Mouse (Mus musculus) liver, embryonic 11.5 days (tissue): ENCODE data around the gene Hoxb7. TPM values are rescaled to one million over a fixed set of nuclear protein-coding genes. Genes with fewer than 3 reads are reported as not detected.

ENCODE experiments used
- ATAC-seq: fragments of 200-750 bp; cut with Nextera tagmentation; replicated peaks from 2 replicates; pipeline ENCODE4 v1.8.0; 2017; ENCODE audit warnings: moderate number of reproducible peaks, mild to moderate bottlenecking, moderate TSS enrichment, moderate library complexity; ENCODE audit not compliant: low FRiP score
- DNase-seq: peaks from one replicate; pipeline ENCODE4 v3.0.0-alpha.2; 2017; ENCODE audit warnings: low spot score
- H3K27ac ChIP-seq: fragments of 300-500 bp; sonication (generic); 2 replicates; pipeline ENCODE4 v1.5.1; 2014; ENCODE audit warnings: mild to moderate bottlenecking, low read depth, low read length, control low read depth
- H3K27me3 ChIP-seq: fragments of 300-500 bp; sonication (generic); replicated peaks from 2 replicates; pipeline ENCODE4 v1.6.1; 2014; ENCODE audit warnings: low read length, mixed read lengths; ENCODE audit not compliant: control insufficient read depth, insufficient read depth
- H3K36me3 ChIP-seq: fragments of 300-500 bp; sonication (generic); 2 replicates; pipeline ENCODE4 v1.6.1; 2014; ENCODE audit warnings: mild to moderate bottlenecking, low read length, moderate library complexity, mixed read lengths; ENCODE audit not compliant: control insufficient read depth, insufficient read depth
- H3K4me1 ChIP-seq: fragments of 300-500 bp; sonication (generic); replicated peaks from 2 replicates; pipeline ENCODE4 v1.6.1; 2014; ENCODE audit warnings: low read length, mixed read lengths; ENCODE audit not compliant: control insufficient read depth, insufficient read depth
- H3K4me2 ChIP-seq: fragments of 300-500 bp; sonication (generic); 2 replicates; pipeline ENCODE4 v1.6.1; 2014; ENCODE audit warnings: mild to moderate bottlenecking, control low read depth, moderate library complexity
- H3K4me3 ChIP-seq: fragments of 300-500 bp; sonication (generic); 2 replicates; pipeline ENCODE4 v1.5.1; 2014; ENCODE audit warnings: low read depth, low read length, control low read depth
- H3K9ac ChIP-seq: fragments of 300-500 bp; sonication (generic); 2 replicates; pipeline ENCODE4 v1.6.1; 2014; ENCODE audit warnings: low read depth, low read length, control low read depth
- H3K9me3 ChIP-seq: fragments of 300-500 bp; sonication (generic); 2 replicates; pipeline ENCODE4 v1.6.1; 2016; ENCODE audit warnings: low read length, inconsistent platforms, mixed read lengths; ENCODE audit not compliant: control insufficient read depth
- WGBS: fragments of 180-500 bp; shearing (Covaris S2); extraction: QIAGEN DNeasy Blood & Tissue Kit; methylation state at CpG from one replicate; pipeline ENCODE4 v1.1.7; 2014; 5-methylcytosine and 5-hydroxymethylcytosine counted together
- polyA plus RNA-seq: library from polyadenylated mRNA; unstranded; fragments of >200 nt; fragmentation: Nextera tagmentation; extraction: Ambion mirVana; gene quantifications from 2 replicates; pipeline ENCODE4 v1.2.1, GENCODE M21; 2014

The Hoxb7 gene
- polyA plus RNA-seq, 1 experiment from 2014 or later = 2.0 TPM

DNA sequence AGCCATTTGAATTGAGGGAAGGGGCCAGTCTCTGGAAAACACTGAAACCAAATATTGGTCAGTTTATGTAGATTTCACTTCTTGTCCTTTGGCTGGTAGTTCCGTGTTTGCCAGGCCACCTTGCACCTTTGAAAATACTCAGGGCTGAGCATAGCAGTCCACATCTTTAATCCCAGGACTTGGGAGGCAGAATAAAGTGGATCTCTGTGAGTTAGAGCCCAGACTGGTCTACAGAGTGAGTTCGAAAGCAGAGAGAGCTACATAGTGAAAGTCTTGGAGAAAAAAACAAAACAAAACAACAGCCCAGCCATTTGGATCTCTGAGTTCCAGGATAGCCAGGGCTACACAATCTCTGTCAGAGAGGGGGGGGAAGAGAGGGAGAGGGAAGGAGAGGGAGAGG is 29.3 kb upstream of the Hoxb7 start:
- Histone ChIP-seq H3K4me1 (no peaks in the 10 kb centered on the region), H3K4me2 (no peak overlapping the region), H3K27ac (no peak overlapping the region), H3K4me3 (no peak overlapping the region), H3K9ac (no peak overlapping the region), H3K27me3 (peaks cover 100% of the 10 kb centered on the region), H3K9me3 (no peaks in the 10 kb centered on the region), H3K36me3 (no peaks in the 10 kb centered on the region)
- DNase-seq (no peak), ATAC-seq (no peak)
- WGBS = 26% methylated on average over 2 of the region's 2 CpGs

DNA sequence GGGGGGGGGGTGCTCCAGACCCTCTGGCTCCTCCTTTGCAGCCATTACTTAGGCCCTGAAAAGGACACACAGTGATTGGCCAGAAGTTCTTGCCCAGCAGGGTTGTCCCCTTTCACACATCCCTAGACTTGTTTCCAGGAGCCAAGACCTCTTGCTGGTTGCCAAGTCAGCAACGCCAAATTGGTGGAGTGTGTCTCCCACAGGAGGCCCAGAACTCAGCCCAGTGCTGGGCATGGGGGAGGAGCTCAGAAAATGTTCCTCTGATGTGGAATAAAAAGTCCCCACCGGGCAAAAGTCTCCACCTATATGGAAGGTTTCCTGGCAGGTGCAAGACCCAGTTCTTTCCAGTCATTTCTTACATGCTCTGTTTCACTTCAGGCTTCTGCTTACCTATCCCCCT is 27.4 kb upstream of the Hoxb7 start:
- DNase-seq (no peak), ATAC-seq (no peak)
- Histone ChIP-seq H3K27me3 (peaks cover 100% of the 10 kb centered on the region), H3K27ac (no peak overlapping the region), H3K36me3 (no peaks in the 10 kb centered on the region), H3K9me3 (no peaks in the 10 kb centered on the region), H3K4me2 (no peak overlapping the region), H3K4me3 (no peak overlapping the region), H3K4me1 (no peaks in the 10 kb centered on the region), H3K9ac (no peak overlapping the region)
- WGBS = 18% methylated on average over 2 of the region's 2 CpGs

DNA sequence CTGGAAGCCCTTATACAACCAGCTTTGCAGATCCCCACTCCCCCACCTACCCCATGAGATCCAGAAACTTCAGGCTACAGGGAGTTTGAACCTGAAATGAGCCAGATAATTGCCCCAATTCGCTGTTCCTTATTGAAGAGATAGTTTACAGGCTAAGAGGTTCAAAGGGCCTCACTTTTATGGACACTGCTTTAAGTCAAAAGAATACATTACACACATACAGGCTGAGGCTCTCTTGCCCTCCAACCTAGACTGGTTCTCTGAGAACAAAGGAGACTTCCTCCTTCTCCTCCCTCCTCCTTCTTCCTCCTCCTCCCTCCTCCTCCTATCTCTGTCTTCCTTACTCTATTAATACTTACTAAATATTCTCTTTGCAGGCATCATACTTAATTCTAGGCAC is 26.9 kb upstream of the Hoxb7 start:
- Histone ChIP-seq H3K36me3 (no peaks in the 10 kb centered on the region), H3K9ac (no peak overlapping the region), H3K4me1 (no peaks in the 10 kb centered on the region), H3K27me3 (peaks cover 100% of the 10 kb centered on the region), H3K27ac (no peak overlapping the region), H3K9me3 (no peaks in the 10 kb centered on the region), H3K4me2 (no peak overlapping the region), H3K4me3 (no peak overlapping the region)
- DNase-seq (no peak), ATAC-seq (no peak)
- 4% methylated on average over 1 of the region's 1 CpGs for WGBS

DNA sequence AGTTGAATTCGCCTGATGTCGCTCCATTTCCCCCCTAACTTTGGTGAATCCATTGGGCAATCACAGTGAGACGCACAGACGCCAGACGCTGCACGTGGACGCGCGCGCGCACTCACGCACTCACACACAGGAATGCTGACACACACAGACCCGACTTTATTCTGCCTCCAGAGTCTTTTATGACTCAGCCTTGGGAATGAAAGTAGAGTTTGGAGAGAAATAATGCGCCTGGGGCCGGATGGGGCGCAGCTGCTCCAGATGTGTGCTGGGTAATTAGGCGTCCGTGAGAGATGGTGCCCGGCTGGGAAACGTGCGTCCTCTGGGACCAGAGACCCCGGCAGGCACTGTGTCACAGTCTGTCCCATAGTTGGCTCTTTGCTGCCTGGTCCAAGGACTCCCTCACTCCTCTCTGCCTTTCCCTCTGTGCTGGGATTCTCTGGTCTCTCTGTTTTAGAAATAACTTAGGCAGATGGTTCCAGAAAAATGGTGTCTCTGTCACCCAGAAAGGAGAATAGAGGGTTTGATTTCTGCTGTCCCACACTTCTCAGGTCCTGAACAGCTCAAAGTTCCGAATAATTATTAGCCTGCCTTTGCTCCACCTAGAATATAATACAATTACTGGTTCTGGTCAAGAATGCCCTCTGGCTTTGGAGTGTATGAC is 26.0 kb upstream of the Hoxb7 start:
- Histone ChIP-seq H3K27ac (no peak overlapping the region), H3K27me3 (peaks cover 100% of the 10 kb centered on the region), H3K9me3 (no peaks in the 10 kb centered on the region), H3K9ac (no peak overlapping the region), H3K4me3 (no peak overlapping the region), H3K4me1 (no peaks in the 10 kb centered on the region), H3K4me2 (no peak overlapping the region), H3K36me3 (no peaks in the 10 kb centered on the region)
- ATAC-seq (no peak), DNase-seq (no peak)
- WGBS = 5% methylated on average over 23 of the region's 23 CpGs

DNA sequence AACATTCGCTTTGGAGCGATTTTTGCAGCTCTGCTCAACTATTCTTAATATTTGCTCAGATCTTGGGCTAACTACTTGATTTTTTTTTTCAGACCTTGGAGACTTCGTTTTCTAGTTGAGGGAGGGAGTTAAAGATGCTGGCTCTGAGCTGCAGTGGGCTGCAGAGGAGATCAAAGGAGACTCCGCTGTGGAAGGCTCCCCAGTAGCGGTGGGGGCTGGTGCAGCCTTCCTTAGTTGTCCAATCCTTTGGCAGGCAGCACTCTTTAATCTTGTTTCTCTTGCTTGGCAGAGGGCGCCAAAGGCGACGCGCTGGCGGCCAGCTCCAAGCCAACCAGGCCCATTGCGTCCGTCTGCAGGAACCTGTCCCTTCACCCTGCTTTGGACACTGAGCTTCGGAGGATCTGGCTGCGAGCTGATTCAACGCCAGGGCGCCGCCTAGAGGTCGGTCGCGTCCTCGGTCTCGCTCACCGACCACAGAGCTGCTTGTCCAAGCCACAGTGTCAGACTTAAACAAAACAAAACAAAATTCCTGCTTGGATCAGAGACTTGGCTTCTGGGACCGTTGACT is 25.0 kb upstream of the Hoxb7 start:
- ATAC-seq (no peak), DNase-seq (no peak)
- no peak overlapping the region for H3K4me3 ChIP-seq
- no peak overlapping the region for H3K9ac ChIP-seq
- H3K4me1 ChIP-seq = no peaks in the 10 kb centered on the region
- no peaks in the 10 kb centered on the region for H3K9me3 ChIP-seq
- no peak overlapping the region for H3K4me2 ChIP-seq
- H3K36me3 ChIP-seq = no peaks in the 10 kb centered on the region
- no peak overlapping the region for H3K27ac ChIP-seq
- peaks cover 100% of the 10 kb centered on the region for H3K27me3 ChIP-seq
- WGBS = 2% methylated on average over 24 of the region's 24 CpGs

DNA sequence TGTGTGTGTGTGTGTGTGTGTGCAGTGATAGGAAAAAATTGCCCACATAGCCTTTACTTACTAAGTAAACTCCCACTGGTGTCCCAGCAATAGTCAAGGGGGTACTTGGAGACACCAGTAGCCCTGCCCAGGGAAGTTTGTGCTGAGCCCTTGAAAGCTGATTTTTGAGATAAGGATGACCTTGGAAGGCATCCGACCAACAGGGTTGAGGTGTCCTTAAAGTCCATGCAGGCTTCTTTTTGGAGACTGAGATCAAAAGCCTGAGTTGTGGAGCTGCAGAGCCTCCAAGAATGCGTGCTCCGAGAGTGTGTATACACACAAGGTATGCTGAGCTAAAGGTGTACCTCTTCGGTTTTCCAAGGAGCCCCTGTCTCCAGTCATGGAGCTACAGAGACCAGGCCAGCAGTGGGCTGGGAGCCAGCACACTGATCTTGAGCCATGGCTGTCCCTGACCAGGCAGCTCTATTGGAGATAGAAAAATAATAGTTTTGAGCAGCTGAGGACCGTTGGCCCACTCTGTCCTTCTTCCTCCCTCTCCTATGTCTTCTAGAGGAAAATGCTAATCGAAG is 24.1 kb upstream of the Hoxb7 start:
- Histone ChIP-seq H3K27ac (no peak overlapping the region), H3K4me3 (no peak overlapping the region), H3K36me3 (no peaks in the 10 kb centered on the region), H3K4me2 (no peak overlapping the region), H3K27me3 (peaks cover 100% of the 10 kb centered on the region), H3K9ac (no peak overlapping the region), H3K9me3 (no peaks in the 10 kb centered on the region), H3K4me1 (no peaks in the 10 kb centered on the region)
- DNase-seq = no peak
- 8% methylated on average over 6 of the region's 6 CpGs for WGBS
- ATAC-seq = no peak

DNA sequence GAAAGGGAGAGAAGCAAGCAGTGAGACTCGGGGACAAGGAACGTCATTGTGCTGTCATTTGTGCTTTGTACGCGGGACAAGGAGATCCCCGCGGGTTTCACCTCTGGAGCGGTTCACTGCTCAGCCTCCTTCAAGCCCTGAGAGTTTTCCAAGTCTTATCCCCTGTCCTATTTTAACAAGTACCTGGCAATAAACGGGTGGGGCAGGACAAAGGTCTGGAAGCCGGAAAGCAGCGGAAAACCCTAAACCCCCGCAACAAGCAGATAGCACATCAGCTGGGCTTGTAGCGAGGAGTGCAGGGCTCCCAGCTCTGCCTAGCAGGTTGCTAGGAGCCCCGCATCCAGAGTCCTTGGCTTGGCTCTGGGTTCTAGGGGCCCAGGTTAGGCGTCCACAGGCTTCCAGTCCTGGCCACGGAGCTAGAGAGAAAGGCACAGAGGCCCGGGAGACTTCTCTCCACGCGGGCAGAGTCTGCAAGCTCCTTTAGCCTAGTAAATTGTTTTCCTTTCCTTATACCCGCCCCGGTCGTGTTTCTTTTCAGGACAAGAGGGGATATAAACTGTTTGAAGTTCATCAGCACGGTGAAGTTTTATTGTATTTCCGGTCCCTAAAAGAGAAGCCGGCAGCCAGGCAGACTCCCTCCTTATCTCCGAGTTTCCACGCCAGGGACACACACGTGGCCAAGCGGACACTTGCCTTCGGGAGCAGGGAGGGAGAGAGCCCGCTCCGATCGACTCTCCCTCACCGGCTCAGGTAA is 22.6 kb upstream of the Hoxb7 start:
- H3K9ac ChIP-seq = no peak overlapping the region
- DNase-seq = no peak

DNA sequence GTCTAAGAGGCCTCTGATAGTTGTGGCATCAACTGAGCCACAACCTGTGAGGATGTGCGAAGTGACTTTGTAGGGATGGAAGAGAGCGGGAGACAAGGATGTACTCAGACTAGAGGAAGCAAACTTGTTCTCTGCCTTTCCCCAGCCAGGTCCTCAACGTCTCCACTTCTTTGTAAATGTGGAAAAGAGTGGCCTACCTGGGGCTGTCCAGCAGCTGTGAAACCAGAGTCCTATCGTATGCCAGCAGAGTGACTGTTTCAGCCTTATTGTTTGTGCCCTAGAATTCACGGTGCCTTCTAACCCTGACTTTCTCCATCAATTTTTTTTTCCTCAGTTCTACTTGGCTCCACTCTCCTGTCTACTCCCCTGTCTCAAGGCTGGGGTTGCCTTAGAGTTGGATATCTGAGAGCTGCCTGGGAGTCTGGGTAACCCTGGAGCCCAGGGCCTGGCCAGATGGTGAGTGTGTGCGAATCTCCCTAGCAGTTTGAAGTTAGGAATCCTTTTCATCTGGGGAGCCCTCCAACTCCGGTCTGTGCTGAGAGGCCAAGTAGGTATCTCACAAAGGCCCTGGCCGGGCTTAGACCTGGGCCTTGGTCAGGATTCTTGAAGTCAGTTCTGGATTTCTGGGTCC is 21.9 kb upstream of the Hoxb7 start:
- Histone ChIP-seq H3K27ac (no peak overlapping the region), H3K36me3 (no peaks in the 10 kb centered on the region), H3K9me3 (no peaks in the 10 kb centered on the region), H3K9ac (no peak overlapping the region), H3K4me2 (no peak overlapping the region), H3K27me3 (peaks cover 98% of the 10 kb centered on the region), H3K4me1 (no peaks in the 10 kb centered on the region), H3K4me3 (no peak overlapping the region)
- no peak for ATAC-seq
- DNase-seq = no peak
- 15% methylated on average over 8 of the region's 8 CpGs for WGBS

More for the DNA sequence above, 22.6 kb upstream of the Hoxb7 start:
- no peak overlapping the region for H3K27ac ChIP-seq
- H3K4me1 ChIP-seq = no peaks in the 10 kb centered on the region
- no peak overlapping the region for H3K4me2 ChIP-seq
- no peaks in the 10 kb centered on the region for H3K9me3 ChIP-seq
- peaks cover 98% of the 10 kb centered on the region for H3K27me3 ChIP-seq
- no peak for ATAC-seq
- H3K36me3 ChIP-seq = no peaks in the 10 kb centered on the region
- 2% methylated on average over 33 of the region's 33 CpGs for WGBS
- H3K4me3 ChIP-seq = no peak overlapping the region
